Mouse (Mus musculus) cerebellum, adult 8-10 months (tissue): ENCODE measurements around the gene Rnf214.
"Not testable (repeated sequence)": the region's sequence is repeated elsewhere in the genome, so short reads cannot be mapped to it uniquely, and the experiment has no call there.

ENCODE experiments used
- DNase-seq: peaks from one replicate; pipeline ENCODE4 v3.0.0; 2022

The Rnf214 gene

DNA sequence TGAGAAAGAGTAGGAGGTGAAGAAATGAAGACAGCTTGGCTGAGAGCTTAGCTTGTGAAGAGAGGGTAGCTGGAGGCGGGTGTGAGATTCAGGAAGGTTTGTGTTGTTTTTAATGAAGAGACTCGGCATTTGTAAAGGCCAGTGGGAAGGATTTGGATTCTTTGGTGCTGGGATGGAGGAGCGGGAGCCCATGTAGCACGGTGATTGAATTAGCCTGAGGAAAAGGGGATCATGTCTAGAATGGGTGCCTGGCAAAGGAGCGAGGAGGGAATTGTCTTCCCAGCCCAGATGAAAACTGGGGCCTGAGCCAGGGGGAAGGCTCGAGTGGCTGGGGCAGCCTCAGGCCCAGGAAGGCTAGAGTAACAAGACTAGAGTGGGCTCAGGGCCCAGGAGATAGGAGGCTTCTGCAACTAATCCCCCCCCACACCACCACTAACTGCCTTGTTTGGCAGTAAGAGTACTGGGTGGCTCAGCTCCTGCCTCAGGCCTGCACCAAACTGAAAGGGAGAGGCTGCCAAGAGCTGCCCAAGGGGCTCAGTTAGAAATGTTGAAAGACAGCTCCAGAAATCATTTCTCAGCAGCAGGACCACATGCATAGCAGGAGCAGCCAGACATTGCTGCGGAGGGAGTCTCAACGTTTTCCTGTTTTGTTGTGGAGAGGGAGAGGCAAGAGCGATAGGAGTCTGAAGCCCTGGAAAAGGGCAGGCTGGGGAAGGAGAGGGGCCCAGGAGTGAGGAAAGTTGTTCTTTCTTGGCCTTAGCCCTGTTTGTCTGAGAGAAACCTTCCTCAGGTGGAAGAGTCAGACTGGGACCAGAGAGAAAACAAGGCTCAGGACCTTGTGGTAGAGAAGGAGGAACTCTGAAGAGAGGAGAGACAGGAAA lies 56.9 kb downstream of the Rnf214 start:
- DNase-seq: no peak

DNA sequence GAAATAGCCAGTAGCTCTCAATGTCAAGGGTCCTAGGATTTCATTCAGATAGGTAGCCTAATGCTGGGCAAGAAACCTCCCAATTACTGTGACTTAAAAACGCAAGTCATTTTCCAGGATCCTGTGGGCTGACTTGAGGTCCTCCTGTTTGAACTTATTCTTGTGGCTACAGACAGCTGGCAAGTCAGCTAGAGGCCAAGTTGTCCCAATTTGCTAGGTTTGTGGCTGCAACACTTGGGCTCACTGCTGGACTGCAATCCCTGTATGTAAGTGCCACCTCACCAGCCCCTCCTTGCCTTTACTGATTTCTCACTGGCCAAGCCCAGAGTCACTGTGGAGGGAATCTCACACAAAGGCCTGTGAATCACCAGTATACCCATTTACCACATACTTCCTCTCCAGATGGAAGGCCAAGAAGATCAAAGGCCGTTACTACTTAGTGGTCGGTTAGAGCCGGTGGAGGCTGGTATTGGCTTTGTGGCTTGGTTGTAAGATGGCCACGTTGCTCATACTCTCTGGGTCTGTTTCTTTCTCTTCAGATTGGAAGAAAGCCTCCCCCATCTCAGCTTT lies 59.7 kb downstream of the Rnf214 start:
- no peak for DNase-seq

DNA sequence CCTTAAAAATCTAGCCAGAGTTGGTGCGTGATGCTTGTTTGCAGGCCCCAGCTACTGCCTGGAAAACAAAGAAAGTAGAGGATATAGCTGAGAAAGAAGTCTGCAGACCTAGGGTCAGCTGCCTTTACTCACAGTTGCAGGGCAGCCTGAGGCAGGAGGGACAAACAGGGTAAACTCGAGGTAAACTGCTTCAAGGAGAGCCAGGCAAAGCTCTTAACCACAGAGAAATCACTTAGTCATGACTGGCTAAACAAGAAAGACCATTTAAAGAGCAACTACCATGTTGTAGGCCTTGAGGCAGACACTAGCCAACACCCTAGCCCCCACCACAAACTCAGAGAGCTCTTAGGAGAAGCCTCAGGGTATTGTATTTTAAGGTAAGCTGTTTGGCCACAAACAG lies 60.5 kb downstream of the Rnf214 start:
- DNase-seq: not testable (repeated sequence)

DNA sequence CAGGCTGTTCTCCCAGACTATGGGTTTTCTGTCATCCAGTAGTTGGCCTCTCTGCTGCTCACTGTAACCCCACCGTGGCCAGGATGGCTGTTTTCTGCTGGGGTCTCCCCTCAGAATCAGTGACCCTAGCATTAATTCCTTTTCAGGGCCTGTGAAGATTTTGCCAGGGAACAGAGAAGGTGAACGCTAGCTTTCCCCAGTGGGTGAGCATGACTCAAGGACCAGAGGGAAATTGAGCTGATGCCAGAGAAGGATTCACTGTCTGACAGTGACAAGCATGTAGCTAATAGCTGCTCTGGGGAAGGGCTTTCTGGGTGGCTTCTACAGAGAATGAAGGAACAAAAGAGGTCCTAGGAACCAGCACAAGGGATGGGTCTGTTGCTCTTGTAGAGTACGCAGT lies 61.2 kb downstream of the Rnf214 start:
- no peak for DNase-seq

DNA sequence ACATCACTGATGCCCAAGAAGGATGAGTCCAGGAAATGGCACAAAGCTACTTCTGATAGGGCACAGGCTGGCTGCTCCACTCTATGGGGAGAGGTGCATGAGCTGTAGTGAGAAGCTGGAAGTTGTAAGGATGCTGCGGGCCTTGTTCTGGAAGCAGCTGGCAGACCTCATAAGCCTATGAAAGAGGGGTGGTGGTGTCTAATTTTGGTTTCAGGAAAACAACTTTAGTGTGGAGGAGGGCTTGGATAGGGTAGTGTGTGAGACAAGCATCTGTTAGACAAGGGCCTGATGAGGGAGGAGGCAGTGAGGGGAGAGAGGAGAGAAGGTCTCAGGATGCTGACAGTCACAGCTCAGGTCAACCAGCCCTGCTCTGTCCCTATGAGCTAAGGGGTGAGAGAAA lies 62.9 kb downstream of the Rnf214 start:
- no peak for DNase-seq

DNA sequence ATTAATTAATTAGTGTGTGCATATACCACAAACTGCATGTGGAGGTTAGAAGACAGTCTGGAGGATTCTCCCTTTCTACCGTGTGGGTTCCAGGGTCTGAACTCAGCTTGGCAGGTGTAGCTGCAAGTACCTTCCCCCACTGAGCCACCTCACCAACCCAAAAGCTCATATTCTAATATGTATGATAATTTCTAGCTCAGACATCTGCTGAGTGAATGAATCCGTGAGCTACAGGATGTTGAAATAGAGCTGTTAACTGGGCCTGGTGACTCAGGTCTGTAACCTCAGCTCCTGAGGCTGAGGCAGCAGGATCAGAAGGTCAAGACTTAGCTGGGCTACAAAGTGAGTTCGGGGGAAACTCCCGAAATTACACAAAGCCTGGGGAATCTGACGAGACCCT lies 63.7 kb downstream of the Rnf214 start:
- no peak for DNase-seq

DNA sequence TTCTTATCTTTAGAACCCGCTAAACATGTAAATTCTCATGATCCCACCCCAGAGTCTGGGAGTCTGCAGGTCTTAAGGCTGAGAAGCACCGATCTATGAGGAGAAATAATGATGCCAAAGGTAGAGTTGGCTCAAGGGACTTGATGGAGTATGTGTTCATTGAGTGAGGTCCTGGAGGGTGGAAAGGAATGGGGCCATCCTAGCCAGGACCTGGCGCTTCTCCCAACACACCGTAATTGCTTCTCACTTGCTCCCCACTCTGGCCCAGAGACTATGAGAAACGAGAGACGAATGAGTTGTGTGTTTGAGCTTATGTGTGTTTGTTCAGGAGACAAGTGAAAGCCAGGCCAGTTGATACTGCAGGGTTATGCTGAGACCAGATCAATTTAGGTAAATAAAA lies 65.3 kb downstream of the Rnf214 start:
- no peak for DNase-seq

DNA sequence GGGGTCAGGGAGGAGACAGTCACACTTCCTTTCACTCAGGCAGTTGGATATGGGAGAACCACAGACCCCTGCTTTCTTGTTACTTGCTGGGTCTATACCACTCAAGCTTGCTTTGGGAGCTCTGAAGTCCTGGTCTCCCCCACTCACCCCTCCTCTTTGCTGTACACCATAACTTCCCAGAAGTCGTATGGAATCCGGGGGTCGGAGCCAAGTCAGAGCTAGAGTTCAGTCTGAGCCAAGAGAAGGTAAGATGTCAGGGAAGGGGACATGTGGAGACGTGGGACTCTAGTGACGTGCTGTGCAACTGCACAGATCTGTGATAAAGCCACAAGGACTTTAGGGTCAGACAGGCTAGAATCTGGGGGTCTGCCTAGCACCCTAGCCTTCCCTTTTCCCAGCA lies 66.4 kb downstream of the Rnf214 start:
- DNase-seq: no peak

DNA sequence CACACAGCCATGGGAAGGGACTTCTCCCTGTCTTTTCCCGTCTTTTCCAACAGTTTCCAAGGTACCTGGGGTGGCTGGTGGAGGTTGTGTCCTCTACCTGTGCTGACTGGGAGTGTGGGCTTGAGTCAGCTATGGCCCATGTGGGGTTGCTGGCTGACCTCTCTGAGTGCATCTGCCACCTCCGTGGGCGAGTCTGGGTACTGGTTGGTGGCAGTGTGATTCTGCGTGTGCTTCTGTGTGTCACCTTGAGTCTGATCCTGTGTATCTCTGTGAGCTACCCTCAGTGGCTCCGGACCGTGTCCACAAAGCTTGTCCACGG lies 66.8 kb downstream of the Rnf214 start:
- no peak for DNase-seq

DNA sequence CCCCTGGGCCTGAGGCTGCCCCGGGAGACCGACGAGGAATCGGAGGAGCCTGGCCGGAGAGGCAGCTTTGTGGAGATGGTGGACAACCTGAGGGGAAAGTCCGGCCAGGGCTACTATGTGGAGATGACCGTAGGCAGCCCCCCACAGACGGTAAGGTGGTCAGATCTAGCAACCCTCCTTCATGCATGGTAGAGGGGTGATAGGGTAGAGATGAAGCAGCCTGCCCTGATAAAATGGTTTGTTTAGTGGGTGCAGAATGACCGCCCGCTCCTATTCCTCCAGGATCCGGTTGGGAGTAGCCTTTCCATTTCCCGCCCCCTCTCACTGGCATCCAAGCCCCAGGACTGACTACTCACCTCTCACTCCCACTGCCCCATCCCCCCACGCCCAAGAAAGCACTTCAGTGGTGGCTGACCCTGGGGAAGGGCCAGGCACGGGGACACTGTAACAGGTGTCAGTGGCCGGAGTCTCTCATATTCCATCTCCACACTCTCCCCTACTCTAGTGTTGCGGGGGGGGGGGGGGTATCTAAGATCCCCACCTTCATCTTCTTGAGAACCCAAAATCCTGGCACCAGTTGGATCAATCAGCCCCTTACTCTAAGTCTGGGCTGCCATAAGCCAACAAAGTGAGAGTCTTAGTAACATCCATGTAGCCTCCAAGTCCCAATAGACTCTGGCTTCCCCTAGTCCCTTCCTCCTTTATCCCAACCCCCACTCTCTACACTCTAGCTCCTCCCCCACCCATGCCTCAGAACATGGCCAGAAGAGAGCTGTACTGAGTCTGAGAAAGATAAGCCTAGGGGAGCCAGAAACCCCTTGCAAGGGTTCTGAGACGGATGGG lies 67.4 kb downstream of the Rnf214 start:
- DNase-seq: no peak

DNA sequence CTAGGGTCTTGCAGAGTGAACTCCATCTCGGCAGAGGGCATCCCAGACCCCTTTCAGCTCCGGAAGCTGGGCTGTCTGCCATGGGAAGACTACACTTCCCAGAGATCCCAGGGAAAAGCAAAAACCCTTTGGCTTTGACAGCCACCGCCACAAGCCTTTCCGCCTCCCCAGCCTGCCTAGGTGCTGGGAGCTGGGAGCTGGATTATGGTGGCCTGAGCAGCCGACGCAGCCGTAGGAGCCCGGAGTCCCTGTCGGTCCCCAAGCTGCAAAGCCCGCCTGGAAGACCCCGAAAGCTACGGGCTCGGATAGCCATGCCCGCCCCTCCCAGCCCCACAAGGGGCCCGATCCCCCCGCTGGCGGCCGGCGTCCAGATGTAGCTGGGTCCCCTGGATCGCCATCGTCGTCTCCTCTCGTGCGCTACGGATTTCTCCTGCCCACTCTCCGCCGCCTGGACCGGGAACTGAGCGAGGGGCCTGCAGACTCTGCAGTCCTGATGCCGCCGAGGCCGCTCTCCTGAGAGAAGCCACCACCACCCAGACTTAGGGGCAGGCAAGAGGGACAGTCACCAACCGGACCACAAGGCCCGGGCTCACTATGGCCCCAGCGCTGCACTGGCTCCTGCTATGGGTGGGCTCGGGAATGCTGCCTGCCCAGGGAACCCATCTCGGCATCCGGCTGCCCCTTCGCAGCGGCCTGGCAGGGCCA lies 68.1 kb downstream of the Rnf214 start, which contains the start of gene Bace1:
TSS of gene Bace1 (plus strand) at position 147 of the 705 bp plus-strand sequence.
- DNase-seq: peak; percentile 85

DNA sequence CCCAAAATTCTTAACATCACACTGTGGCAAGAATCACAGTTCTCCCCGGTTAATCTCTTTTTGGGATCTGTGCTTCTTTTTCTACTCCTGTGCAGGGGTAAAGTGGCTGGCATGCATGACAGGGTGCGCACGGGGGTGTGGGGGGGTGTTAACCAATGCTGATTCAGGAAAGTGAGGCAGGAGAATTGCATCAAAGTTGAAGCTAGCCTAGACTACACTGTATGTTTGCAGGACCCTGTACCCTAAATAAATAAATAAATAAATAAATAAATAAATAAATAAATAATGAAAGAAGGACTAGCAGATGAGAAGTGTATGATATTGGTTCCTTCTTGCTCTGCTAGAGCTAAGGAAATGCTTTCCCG lies 68.7 kb downstream of the Rnf214 start:
- no peak for DNase-seq

DNA sequence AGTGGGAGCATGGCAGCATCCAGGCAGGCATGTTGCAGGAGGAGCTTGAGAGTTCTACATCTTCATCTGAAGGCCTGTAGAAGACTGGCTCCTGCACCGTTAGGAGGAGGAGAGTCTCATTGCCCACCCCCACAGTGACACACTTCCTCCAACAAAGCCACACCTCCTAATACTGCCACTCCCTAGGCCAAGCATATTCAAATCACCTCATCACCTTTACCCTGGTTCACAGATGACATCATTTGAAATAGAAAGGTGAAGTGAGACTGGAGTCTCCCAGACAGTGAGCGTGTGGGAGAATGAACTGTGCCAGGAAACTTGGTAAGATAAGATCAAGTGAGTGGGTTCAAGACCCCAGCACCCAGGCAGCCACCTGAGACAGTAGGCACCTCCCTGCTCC lies 73.2 kb downstream of the Rnf214 start:
- no peak for DNase-seq

DNA sequence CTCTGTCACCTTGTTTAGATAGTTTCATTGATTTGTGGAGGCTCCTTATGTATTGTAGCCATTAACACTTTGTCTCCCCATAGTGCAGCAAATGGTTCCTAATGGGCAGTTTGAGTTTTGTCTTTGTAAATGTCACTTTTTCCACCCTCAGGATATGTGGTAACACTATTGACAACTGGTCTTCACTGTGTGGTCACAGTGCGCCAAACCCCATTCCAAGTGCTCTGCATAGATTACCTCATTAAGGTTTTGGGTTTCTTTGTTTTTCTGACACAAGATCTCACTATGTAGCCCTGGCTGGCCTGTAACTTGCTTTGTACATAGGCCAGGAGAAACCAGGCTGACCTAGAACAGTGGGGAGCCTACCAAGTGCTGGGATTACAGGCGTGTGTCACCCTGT lies 73.8 kb downstream of the Rnf214 start:
- DNase-seq: no peak

DNA sequence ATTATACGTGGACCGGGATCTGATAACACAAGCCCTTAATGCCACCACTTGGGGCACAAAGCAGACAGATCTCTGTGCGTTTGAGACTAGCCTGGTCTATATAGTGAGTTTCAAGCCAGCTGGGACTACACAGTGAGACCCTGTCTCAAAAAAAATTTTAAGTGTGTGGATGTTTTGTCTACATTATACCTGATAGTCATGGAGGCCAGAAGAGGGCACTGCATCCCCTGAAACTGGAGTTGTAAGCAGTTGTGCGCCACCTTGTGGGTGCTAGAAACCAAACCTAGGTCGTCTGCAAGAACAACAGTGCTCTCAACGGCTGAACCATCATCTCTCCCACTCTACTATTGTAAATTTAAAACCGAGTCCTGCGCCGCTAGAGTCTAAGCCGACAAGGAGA lies 77.6 kb downstream of the Rnf214 start:
- peak; percentile 66 for DNase-seq

DNA sequence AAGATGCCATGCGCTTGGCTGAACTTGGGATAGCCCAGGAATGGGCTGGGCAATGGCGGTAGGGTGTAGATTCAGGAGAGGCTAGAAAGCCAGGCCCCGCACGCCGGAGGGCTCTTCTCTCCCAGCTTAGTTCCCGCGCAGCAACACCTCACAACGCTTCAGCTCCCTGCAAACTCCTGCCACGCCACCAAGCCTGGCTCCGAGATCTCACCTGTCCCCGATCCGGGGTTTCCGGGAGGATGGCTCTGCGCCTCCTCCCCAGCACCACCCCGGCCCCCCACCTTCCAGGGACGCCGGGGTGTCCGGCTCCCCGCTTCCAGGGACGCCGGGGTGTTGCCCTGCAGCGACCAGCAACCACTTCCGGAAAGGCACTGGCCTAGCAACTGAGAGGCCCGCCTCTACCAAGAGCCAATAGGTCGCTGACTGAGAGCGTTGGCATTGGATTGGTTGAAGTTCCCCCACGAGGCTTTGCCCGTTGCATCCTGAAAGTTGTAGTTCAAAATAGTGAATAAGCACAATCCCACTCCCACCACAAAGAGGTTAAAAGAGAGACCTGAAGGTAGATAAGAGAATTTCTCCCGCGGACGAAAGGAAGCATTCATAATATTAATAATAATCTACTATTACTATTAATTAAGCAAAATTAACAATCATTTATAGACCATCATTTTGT lies 78.3 kb downstream of the Rnf214 start, which contains the start of gene Cep164:
TSS of gene Cep164 (minus strand) at position 401 of the 673 bp plus-strand sequence.
- peak; percentile 79 for DNase-seq

DNA sequence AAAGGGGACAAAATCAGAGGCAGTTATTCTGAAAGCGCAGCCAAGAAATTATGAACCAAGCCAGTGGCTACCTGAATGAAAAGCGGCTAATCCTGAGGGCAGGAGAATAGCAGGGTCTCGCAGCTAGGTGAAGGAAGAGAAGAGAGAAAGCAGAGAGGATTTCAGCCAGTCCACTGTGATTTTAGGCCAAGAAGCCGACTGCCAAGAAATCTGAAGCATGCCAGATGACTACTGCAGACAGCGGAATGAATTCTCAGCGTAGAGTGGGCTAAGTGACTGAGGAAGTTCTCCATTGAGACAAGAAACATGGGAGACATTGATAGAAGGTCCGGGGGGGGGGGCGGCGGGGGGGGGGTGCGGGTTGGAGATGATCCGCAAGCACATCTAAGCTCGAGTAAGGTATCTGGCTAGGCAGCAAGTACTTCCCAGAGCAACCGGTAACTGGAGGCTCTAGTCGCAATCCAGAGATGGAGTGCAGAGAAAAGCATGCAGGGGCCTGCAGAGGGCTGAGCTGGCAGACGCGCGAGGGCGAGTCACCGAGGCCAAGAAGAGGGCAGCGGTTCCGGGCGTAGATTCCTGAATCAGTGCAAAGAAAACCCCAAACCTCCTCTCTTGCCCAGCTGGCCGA lies 78.9 kb downstream of the Rnf214 start:
- DNase-seq: no peak

DNA sequence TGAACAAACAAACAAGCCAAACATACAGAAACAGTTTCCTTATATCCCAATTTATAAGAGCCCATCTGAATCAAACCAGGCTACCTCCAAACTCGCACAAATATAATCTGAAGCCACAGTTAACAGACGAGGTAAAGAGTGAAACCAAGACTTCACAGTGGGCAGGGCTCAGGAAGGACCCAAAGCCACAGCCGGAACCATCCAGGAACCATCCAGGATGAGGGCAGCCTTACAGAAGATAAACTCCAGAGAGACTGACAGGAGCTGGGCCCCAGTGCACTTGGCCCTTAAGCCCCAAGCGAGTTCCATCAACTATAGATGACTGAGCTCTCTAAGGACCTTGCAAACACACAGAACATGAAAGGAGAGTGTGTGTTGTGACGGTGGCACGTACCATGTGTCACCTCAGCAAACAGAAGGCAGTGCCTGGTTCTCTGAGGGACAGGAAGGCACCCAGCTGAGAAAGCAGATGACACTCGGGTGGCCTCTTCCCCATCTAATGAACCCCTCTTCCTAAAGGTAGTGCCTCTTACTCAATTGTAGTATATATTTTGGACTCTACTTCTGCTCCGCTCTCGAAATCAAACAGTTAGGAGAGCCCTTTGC lies 88.2 kb downstream of the Rnf214 start:
- peak; percentile 58 for DNase-seq

DNA sequence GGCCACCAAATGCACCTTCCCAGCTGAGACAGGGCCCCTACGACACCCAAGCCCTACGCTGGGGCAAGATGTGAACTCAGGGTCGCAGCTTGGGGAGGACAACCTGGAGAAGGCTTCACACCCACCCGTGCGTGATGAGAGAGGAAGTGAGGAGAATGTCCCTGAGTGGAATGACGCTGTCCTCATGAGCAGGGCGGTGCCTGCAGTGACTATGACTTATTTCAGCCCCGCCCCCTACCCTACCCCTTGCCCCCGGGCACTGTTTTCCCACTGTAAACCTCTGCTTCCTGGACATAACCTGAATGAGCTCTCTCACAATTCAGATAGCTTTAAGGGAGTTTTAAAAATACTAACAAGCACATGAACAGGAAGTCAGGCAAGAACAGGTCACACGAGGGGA lies 91.2 kb downstream of the Rnf214 start:
- DNase-seq: no peak

DNA sequence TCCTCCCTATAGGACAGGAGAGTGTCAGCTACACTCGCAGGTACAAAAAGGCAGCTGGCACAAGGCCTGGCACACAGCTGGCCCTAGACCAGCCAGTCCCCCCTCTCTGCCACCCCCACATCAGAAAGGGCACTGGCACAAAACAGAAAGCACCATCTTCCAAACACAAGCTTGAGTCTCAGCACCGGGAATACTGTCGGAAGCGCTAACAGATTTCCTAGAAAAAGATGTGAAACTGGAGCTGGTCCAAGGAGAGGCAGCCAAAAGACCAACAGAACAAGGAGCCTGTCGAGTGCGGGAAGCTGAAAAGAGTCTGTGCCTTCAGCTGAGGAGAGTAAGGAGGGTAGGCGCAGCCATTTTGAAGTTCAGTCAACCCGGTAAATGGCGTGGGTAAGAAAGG lies 91.6 kb downstream of the Rnf214 start:
- DNase-seq: peak; percentile 40
